8 mouse cellular contexts compared by ENCODE assay signal in genomic region chr11:88822991-88823390, GRCm38 (mm10). TPM values are rescaled to one million over a fixed set of nuclear protein-coding genes. Genes with fewer than 3 reads are reported as not detected.
DNase-seq lines count a peak whose midpoint lies in the region; ATAC-seq and TF ChIP-seq lines count a peak whose summit lies in the region.

No protein-coding gene starts in this region.

- peak; percentile 58 for DNase-seq in ovary, postnatal 36 days (ENCODE audit: low spot score)
- no peak for DNase-seq in ovary, postnatal 10 days (ENCODE audit: low spot score)
- peak; percentile 70 for DNase-seq in cerebellum, adult 9-11 months
- peak; percentile 95 for DNase-seq in hindbrain, postnatal 0 days (ENCODE audit: low spot score)
- peak; percentile 64 for DNase-seq in left cerebral cortex, adult 11 months (ENCODE audit: low spot score)
- DNase-seq in right cerebral cortex, postnatal 4 days: peak; percentile 52

- no peaks in the 10 kb centered on the region for H3K27me3 ChIP-seq in hindbrain, postnatal 0 days (ENCODE audit: insufficient read depth, low read length)
- H3K27me3 ChIP-seq in megakaryocyte, embryonic 14.5 days (replicated peaks): peaks cover 47% of the 10 kb centered on the region

- H3K27ac ChIP-seq in hindbrain, postnatal 0 days: no peak overlapping the region

- no peaks in the 10 kb centered on the region for H3K36me3 ChIP-seq in hindbrain, postnatal 0 days (ENCODE audit: insufficient read depth, low read length)
- no peaks in the 10 kb centered on the region for H3K36me3 ChIP-seq in megakaryocyte, embryonic 14.5 days (replicated peaks; ENCODE audit: low read length)

- peak; percentile 98 for TF ChIP-seq CTCF in hindbrain, postnatal 0 days (IDR thresholded peaks at IDR 0.05; ENCODE audit: low read depth)

- peaks cover 17% of the 10 kb centered on the region; the same call in 1 of the 2 replicates for H3K4me1 ChIP-seq in hindbrain, postnatal 0 days (ENCODE audit: insufficient read depth, low read length)
- H3K4me1 ChIP-seq in megakaryocyte, embryonic 14.5 days: peaks cover 15% of the 10 kb centered on the region

- peak overlapping the region; percentile 54 for H3K4me2 ChIP-seq in hindbrain, postnatal 0 days (ENCODE audit: low read depth, low read length)

- H3K9me3 ChIP-seq in hindbrain, postnatal 0 days (ENCODE audit: low read length): no peaks in the 10 kb centered on the region
- no peaks in the 10 kb centered on the region for H3K9me3 ChIP-seq in megakaryocyte, embryonic 14.5 days

- ATAC-seq in frontal cortex, adult (ENCODE audit: low TSS enrichment): peak; percentile 93
- ATAC-seq in hindbrain, postnatal 0 days: peak; percentile 66

- 2% methylated on average over 7 of the region's 7 CpGs for WGBS in hindbrain, postnatal 0 days

- no peak overlapping the region for H3K9ac ChIP-seq in hindbrain, postnatal 0 days (replicated peaks; ENCODE audit: low read length)

- H3K4me3 ChIP-seq in hindbrain, postnatal 0 days (ENCODE audit: low read length): 0 out of 2 replicates have a peak overlapping the region, but pooled peaks have one; percentile 15
- peak overlapping the region; percentile 84 for H3K4me3 ChIP-seq in megakaryocyte, embryonic 14.5 days (replicated peaks)

RNA-seq across cellular contexts. Expression of gene Akap1, which starts 41.4 kb away (rescaled TPM):
- total RNA-seq in hindbrain, postnatal 0 days (2014; rRNA removed): 38.7 and 51.5 TPM in 2 replicates
- 19.5 and 20.8 TPM in 2 replicates for polyA plus RNA-seq in hindbrain, postnatal 0 days (2015; fragmentation: Nextera tagmentation; extraction: Ambion mirVana)
- polyA plus RNA-seq in megakaryocyte, embryonic 14.5 days (2012; ENCODE audit: insufficient read depth, low replicate concordance): 0.90 and 3.9 TPM in 2 replicates
